Mouse (Mus musculus): ENCODE measurements around the gene Nme8.

The Nme8 gene

GRCm38 (mm10) chr13:19697790-19698189 lies at the start of gene Nme8:
Gene Nme8, minus strand, starts transcription at chr13:19697794.
- ChIA-PET POLR2A (no interaction called here), CTCF (interaction anchor here in 1 of 4 experiments (0.6 kb wide), 1 partner anchor 594 kb away, joined by 4 read pairs; no protein-coding TSS in a partner anchor)

- ChIA-PET POLR2A (no interaction called here), CTCF (no interaction called here)
Measured at GRCm38 (mm10) chr13:19745741-19746140, 48.1 kb upstream of the Nme8 start.

GRCm38 (mm10) chr13:19744536-19744935 lies 46.9 kb upstream of the Nme8 start:
- ChIA-PET POLR2A (interaction anchor here in 1 of 4 experiments (0.7 kb wide), 1 partner anchor 151 kb away, joined by 3 read pairs; no protein-coding TSS in a partner anchor), CTCF (no interaction called here)

GRCm38 (mm10) chr13:19734597-19734996 lies 37.0 kb upstream of the Nme8 start:
- ChIA-PET POLR2A (no interaction called here), CTCF (no interaction called here)

- POLR2A ChIA-PET, result no interaction called here
Measured at GRCm38 (mm10) chr13:19730826-19731225, 33.2 kb upstream of the Nme8 start.

GRCm38 (mm10) chr13:19718954-19719353 lies 21.4 kb upstream of the Nme8 start:
- CTCF ChIA-PET, result interaction anchor here in 2 of 4 experiments (0.6 to 1.1 kb wide), 2 partner anchors 542 to 554 kb away, joined by 3 to 4 read pairs; no protein-coding TSS in a partner anchor
- POLR2A ChIA-PET, result no interaction called here

More at GRCm38 (mm10) chr13:19730826-19731225, 33.2 kb upstream of the Nme8 start:
- CTCF ChIA-PET, result interaction anchor here in 1 of 4 experiments (0.6 kb wide), 1 partner anchor 23 kb away, joined by 3 read pairs; no protein-coding TSS in a partner anchor

GRCm38 (mm10) chr13:19717201-19717600 lies 19.6 kb upstream of the Nme8 start:
- POLR2A ChIA-PET, result no interaction called here
- CTCF ChIA-PET, result no interaction called here

- ChIA-PET POLR2A (no interaction called here), CTCF (interaction anchor here in 1 of 4 experiments (0.6 kb wide), 1 partner anchor 98 kb away, joined by 3 read pairs; no protein-coding TSS in a partner anchor)
Measured at GRCm38 (mm10) chr13:19703806-19704205, 6.2 kb upstream of the Nme8 start.

GRCm38 (mm10) chr13:19701443-19702078 lies 4.0 kb upstream of the Nme8 start:
- CTCF ChIA-PET, result no interaction called here
- POLR2A ChIA-PET, result interaction anchor here in 1 of 4 experiments (0.6 to 0.7 kb wide), 2 partner anchors 113 to 589 kb away, joined by 3 to 4 read pairs; no protein-coding TSS in a partner anchor

GRCm38 (mm10) chr13:19700733-19701442 lies 3.3 kb upstream of the Nme8 start:
- ChIA-PET POLR2A (interaction anchor here in 1 of 4 experiments (0.6 to 0.7 kb wide), 2 partner anchors 114 to 590 kb away, joined by 3 to 4 read pairs; no protein-coding TSS in a partner anchor), CTCF (interaction anchor here in 1 of 4 experiments (1.1 kb wide), 1 partner anchor 591 kb away, joined by 7 read pairs; no protein-coding TSS in a partner anchor)

GRCm38 (mm10) chr13:19698524-19699173 lies 1.1 kb upstream of the Nme8 start:
- CTCF ChIA-PET, result interaction anchor here in 3 of 4 experiments (0.6 to 1.3 kb wide), 3 partner anchors 91 to 574 kb away, joined by 3 to 5 read pairs (median 5); no protein-coding TSS in a partner anchor
- POLR2A ChIA-PET, result interaction anchor here in 1 of 4 experiments (0.6 kb wide), 1 partner anchor 80 kb away, joined by 4 read pairs; no protein-coding TSS in a partner anchor

- ChIA-PET POLR2A (no interaction called here), CTCF (interaction anchor here in 1 of 4 experiments (1.2 kb wide), 1 partner anchor 324 kb away, joined by 5 read pairs; no protein-coding TSS in a partner anchor)
Measured at GRCm38 (mm10) chr13:19690417-19690816, 7.2 kb downstream of the Nme8 start.

GRCm38 (mm10) chr13:19689971-19690370 lies 7.6 kb downstream of the Nme8 start:
- CTCF ChIA-PET, result interaction anchor here in 1 of 4 experiments (1.2 kb wide), 1 partner anchor 324 kb away, joined by 5 read pairs; no protein-coding TSS in a partner anchor

GRCm38 (mm10) chr13:19684007-19684406 lies 13.6 kb downstream of the Nme8 start:
- CTCF ChIA-PET, result interaction anchor here (0.6 to 1.6 kb wide), 5 partner anchors 40 to 608 kb away, joined by 3 to 13 read pairs (median 5); no protein-coding TSS in a partner anchor
- POLR2A ChIA-PET, result interaction anchor here in 1 of 4 experiments (0.5 to 1.9 kb wide), 2 partner anchors 61 to 81 kb away, joined by 5 to 7 read pairs; partner anchors contain the start of gene Sfrp4

More at GRCm38 (mm10) chr13:19689971-19690370, 7.6 kb downstream of the Nme8 start:
- POLR2A ChIA-PET, result no interaction called here

- ChIA-PET POLR2A (interaction anchor here in 1 of 4 experiments (1.9 kb wide), 1 partner anchor 60 kb away, joined by 5 read pairs; the partner anchor contains the start of gene Sfrp4), CTCF (interaction anchor here in 2 of 4 experiments (0.6 to 1.1 kb wide), 4 partner anchors 217 to 522 kb away, joined by 3 to 11 read pairs (median 4); no protein-coding TSS in a partner anchor)
Measured at GRCm38 (mm10) chr13:19682879-19683640, 14.5 kb downstream of the Nme8 start.

- ChIA-PET POLR2A (interaction anchor here in 1 of 4 experiments (1.0 kb wide), 1 partner anchor 299 kb away, joined by 4 read pairs; no protein-coding TSS in a partner anchor), CTCF (interaction anchor here in 1 of 4 experiments (0.6 kb wide), 1 partner anchor 193 kb away, joined by 4 read pairs; no protein-coding TSS in a partner anchor)
Measured at GRCm38 (mm10) chr13:19674601-19675000, 23.0 kb downstream of the Nme8 start.

GRCm38 (mm10) chr13:19674025-19674424 lies 23.6 kb downstream of the Nme8 start:
- POLR2A ChIA-PET, result no interaction called here
- CTCF ChIA-PET, result no interaction called here

Data from embryonic stem cell, embryonic (primary cell).